Mouse (Mus musculus): ENCODE measurements around the gene Cwc22.

DNA sequence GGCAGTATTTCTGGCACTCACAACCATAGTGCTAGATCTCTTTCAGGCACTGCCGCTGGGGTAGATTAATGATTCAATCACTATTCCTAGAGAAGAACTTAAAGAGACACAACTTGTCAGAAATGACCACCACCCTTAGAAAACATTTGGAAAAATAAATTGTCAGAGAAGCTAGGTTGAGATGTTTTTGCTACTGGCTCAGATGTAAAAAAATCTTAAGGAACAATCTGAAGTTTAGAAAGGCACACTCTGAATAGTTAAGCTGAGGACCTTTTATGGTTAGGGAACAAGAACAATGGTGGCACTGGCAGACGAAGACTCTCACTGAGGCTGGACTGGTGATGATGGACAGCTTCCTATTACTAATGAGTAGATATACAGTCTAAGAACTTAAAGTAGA lies 46.1 kb downstream of the Cwc22 start:
- TF ChIP-seq POLR2A (IDR thresholded peaks at IDR 0.05; ENCODE audit: control insufficient read depth, extremely low read depth, insufficient read depth, low read length, poor library complexity) (no peak), CTCF (IDR thresholded peaks at IDR 0.05; ENCODE audit: borderline replicate concordance, control insufficient read depth, extremely low read depth, insufficient read depth, low read length, poor library complexity) (no peak)
